Mouse (Mus musculus): ENCODE data around the gene Rora.

The Rora gene

DNA sequence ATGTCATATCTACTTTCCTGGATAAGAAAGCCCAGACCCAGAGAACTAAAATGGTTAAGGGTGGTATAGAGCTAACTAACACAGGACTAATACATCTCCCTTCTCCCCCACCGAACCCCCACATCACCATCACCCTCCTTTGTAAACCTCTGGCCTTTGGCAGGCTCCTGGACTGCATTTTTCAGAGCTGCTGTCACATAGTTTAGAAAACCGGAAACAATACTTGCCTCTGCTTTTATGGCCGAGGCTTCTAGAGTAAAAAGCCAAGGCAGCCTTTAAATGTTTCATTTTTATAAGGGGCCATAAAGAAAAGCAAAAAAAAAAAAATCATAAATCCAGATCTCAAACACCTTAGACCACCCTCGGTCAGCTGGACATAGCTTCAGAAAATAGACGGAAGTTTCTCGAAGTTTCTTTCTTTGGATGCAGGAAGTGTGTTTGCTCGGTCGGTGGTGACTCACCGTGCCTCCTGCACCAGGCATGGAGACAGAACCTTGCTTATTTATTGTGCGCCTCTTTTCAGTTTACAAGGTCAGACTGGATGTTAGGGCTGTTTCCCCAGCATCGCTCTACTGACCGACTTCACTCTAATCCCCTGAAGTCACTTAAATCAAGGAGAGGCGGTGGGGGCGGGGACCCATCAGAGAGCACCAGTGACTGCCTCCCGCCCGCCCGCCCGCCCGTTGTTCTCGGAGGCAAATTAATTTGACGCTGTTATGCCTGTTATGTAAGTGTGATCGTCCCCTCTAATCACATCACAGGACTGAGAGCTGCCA lies 471.6 kb downstream of the Rora start:
- no peak for DNase-seq (ENCODE audit: low read depth in 1 of 2, low spot score in 2 of 2)

GRCm38 (mm10) chr9:69125787-69126161 lies 472.2 kb downstream of the Rora start:
- DNase-seq (ENCODE audit: low read depth in 1 of 2, low spot score in 2 of 2): no peak

DNA sequence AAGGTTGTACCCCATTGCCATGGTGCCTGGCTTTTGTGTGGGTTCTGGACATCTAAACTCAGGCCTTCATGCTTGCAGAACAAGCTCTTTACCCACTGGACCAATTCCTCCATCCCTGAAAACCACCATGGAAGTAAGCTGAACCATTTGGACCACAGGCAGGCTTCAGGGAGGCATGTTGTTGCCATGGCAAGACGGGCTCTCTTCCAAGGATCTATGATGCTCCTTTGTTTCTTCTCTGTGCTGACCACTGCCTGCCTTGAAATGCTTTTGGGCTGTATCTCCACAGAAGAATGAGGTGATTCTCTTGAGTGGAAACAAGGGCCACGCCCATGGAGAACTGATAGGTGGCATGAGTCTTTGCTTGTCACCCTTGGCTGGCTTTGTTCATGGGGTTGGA lies 473.0 kb downstream of the Rora start:
- DNase-seq (ENCODE audit: low read depth in 1 of 2, low spot score in 2 of 2): no peak

- no peak for DNase-seq (ENCODE audit: low read depth in 1 of 2, low spot score in 2 of 2)
Observed at GRCm38 (mm10) chr9:69128335-69128734, 474.7 kb downstream of the Rora start.

DNA sequence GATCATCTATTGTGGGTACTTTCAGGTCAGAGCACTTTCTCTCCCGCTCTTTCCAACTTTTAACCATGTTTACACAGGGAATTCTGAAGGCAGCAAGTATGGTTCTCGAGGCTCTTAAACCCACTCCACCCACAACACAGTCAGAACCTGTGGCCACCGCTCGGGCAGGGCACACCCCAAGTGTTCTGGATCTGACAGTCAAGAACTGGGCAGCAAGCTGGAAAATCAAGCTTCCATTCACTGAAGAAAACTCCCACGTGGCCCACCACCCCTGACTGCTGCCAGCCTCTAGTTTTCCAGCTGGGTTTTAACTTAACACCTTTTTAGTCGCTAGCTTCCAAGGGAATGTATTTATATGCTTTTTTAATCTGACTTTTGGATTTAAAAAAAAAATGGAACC lies 479.4 kb downstream of the Rora start:
- DNase-seq (ENCODE audit: low read depth in 1 of 2, low spot score in 2 of 2): no peak

- DNase-seq (ENCODE audit: low read depth in 1 of 2, low spot score in 2 of 2): no peak
Observed at GRCm38 (mm10) chr9:69133696-69134095, 480.1 kb downstream of the Rora start.

DNA sequence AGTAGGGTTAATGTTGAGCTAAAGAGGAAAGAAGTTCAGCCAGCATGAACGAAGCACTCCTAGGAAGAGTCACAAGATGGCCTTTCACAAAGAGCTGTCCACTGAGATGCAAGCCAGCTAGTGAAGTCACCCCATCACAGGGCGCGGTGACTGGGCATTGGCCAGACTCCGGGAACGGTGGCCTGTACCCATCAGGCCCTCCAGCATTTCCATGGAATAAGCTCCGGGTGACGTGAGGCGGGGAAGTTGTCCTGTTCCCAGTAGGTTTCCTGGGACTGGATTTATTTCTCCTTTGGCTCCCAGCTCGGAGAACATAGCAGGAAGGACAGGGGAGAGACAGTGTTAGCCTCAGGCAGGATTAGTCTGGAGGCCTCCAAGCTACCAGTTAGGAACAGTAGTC lies 481.0 kb downstream of the Rora start:
- DNase-seq (ENCODE audit: low read depth in 1 of 2, low spot score in 2 of 2): no peak

- no peak for DNase-seq (ENCODE audit: low read depth in 1 of 2, low spot score in 2 of 2)
Observed at GRCm38 (mm10) chr9:69136821-69137220, 483.2 kb downstream of the Rora start.

DNA sequence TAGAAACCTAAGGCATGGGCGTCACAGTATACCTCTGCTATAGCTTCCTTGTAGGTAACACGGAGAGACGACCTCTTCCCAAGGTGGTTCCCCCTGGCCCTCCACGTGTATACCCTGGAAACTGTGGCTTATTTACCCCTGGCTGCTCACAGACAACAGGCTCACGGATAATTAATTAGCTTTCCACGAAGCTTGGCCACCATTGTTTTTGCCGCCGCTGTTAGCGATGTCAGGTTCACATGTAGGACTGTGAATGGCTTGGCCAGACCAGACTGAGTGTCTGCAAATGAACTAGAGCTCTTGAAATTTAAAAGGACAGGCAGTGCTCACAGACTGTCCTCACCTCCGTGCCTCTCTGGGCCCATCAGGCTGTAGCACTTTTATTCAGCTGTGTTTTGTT lies 483.8 kb downstream of the Rora start:
- DNase-seq (ENCODE audit: low read depth in 1 of 2, low spot score in 2 of 2): no peak

- no peak for DNase-seq (ENCODE audit: low read depth in 1 of 2, low spot score in 2 of 2)
Observed at GRCm38 (mm10) chr9:69140144-69140543, 486.6 kb downstream of the Rora start.

- DNase-seq (ENCODE audit: low read depth in 1 of 2, low spot score in 2 of 2): no peak
Observed at GRCm38 (mm10) chr9:69141859-69142258, 488.3 kb downstream of the Rora start.

GRCm38 (mm10) chr9:69146937-69147336 lies 493.4 kb downstream of the Rora start:
- no peak for DNase-seq (ENCODE audit: low read depth in 1 of 2, low spot score in 2 of 2)

DNA sequence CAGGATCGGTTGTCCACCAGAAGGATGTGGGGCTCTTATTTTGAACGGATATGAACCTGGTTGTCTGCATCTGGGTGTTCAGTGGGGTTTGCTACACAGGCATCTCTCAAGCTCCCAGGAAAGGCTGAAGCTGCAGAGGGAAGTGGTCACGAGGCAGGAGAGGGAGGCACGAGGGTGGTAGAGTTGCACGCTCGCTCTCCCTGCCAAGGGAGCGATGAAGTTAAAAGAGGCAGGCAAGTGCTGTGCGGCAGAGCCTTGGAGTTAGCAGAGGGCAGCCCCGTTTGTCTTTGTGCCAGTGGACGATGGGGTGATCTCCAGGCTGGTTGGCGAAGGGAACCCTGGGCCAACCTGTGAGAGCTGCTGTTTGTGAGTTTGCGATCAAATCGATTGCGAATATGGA lies 496.6 kb downstream of the Rora start:
- DNase-seq (ENCODE audit: low read depth in 1 of 2, low spot score in 2 of 2): no peak

DNA sequence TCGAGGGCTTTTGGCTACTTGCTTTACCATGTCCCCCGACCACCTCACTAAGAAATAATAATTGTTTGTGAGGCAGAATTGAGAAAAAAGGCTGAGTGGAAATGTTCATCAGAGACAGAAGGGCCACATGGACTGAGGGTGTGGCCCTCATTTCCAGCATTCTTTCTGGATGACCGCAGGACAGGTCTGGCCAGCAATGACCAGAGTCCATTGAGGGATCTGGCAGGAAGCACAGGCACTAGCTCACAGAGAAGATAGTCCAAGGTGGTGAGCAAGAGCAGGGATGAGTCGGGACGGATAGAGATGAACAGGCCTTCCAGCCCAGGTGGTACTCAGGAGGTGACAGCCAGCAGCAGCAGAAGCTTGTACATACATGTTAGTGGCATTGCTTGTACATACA lies 501.1 kb downstream of the Rora start:
- DNase-seq (ENCODE audit: low read depth in 1 of 2, low spot score in 2 of 2): no peak

GRCm38 (mm10) chr9:69155836-69156595 lies 502.4 kb downstream of the Rora start:
- no peak for DNase-seq (ENCODE audit: low read depth in 1 of 2, low spot score in 2 of 2)

GRCm38 (mm10) chr9:69160818-69161217 lies 507.2 kb downstream of the Rora start:
- no peak for DNase-seq (ENCODE audit: low read depth in 1 of 2, low spot score in 2 of 2)

DNA sequence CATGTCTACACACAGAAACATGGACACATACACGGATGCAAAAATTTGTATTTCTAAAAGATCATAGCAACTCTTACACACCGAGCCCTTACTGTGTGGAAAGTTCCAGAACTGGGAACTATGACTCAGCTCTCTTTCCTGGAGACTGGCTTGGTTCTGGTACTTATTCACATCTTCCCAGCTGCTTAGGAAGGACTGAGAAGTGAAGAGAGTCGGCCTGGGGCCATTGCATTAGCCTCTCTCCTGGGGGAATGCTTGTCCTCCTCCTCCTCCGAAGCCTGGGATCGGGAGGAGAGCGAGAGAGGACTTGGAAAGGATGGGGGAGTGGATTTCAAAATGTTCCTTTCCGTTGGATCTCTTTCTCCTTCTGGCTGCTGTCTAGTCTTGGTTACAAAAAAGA lies 511.1 kb downstream of the Rora start:
- no peak for DNase-seq (ENCODE audit: low read depth in 1 of 2, low spot score in 2 of 2)

GRCm38 (mm10) chr9:69165096-69165836 lies 511.7 kb downstream of the Rora start:
- DNase-seq (ENCODE audit: low read depth in 1 of 2, low spot score in 2 of 2): no peak

DNA sequence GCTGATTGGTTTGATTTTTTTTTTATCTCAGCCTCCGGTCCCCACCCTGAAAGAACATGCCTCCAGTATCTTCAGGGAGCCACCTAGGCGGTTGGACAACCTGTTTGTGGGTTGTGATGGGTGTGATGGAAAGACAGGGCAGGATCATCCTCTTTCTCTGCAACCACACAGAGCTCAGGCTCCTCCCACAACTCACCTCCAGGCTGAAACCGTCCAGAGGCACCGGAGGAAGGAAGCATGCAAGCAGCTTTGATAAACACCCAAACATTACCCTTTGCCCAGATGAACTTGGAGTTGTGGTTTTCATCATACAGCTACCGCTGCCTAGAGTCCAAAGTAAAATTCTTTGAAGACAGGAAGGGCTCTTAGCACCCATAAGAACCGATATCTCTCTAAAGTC lies 520.5 kb downstream of the Rora start:
- DNase-seq (ENCODE audit: low read depth in 1 of 2, low spot score in 2 of 2): no peak

DNA sequence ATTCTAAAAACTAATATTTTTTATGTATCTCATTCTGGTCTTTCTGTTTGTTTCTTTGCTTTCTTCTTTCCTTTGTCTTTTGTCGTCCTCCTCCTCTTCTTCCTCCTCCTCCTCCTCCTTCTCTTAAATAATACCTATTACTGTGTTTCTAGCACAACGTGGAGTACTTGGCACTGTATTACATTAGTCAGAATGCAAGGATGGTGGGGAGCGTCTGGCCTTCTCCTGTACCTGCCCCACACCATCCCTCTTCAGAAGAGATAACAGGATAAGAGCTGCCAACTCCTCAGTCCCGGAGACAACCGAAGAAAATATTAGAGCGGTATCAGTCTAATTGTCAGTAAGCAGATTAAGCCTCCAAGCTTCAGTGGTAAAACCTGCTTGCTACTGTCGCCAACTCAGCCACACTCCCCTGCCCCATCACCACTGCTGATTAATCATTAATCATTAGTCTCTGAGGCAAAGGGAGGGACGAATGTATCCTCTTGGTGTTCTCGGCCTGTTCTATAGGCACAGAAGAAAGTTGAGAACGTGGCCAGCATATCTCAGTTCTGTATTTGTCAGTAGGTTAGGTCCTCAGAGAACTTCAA lies 521.0 kb downstream of the Rora start:
- no peak for DNase-seq (ENCODE audit: low read depth in 1 of 2, low spot score in 2 of 2)

DNA sequence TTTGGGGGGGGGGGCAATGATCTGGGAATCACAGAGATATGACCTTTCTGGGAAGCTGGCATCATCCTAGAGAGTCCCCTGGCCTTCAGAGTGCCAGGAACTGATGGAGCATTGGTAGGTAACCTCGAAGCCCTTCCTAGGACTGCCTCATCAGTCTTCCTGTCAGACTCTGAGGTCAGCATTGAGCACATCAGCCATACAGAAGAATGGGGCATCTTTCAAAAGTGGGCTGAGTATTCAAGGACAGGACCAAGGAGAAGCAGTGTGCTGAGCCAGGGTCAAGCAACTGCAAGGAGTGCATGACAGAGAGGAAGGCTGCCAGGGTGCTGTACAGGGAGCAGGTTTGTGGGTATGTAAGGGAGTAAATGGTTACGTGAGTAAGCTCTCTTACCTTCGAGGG lies 523.4 kb downstream of the Rora start:
- DNase-seq (ENCODE audit: low read depth in 1 of 2, low spot score in 2 of 2): no peak

- no peak for DNase-seq (ENCODE audit: low read depth in 1 of 2, low spot score in 2 of 2)
Observed at GRCm38 (mm10) chr9:69179224-69179623, 525.6 kb downstream of the Rora start.

All from monocyte, adult 2 months (primary cell).